Mouse (Mus musculus): ENCODE measurements around the gene Plcl1.
"Not testable (repeated sequence)": the region's sequence is repeated elsewhere in the genome, so short reads cannot be mapped to it uniquely, and the experiment has no call there.

The Plcl1 gene

GRCm38 (mm10) chr1:55438617-55439016, 32.9 kb downstream of the Plcl1 start:
- no peak for DNase-seq (ENCODE audit: low spot score in 2 of 2)

GRCm38 (mm10) chr1:55445043-55445688, 39.4 kb downstream of the Plcl1 start:
- no peak for DNase-seq (ENCODE audit: low spot score in 2 of 2)

- peak in 1 of 2 experiments; percentile 6 for DNase-seq (ENCODE audit: low spot score in 2 of 2)
Observed at GRCm38 (mm10) chr1:55445689-55446044, 39.9 kb downstream of the Plcl1 start.

GRCm38 (mm10) chr1:55446273-55446672, 40.6 kb downstream of the Plcl1 start:
- DNase-seq (ENCODE audit: low spot score in 2 of 2): no peak

- no peak for DNase-seq (ENCODE audit: low spot score in 2 of 2)
Observed at GRCm38 (mm10) chr1:55446876-55447275, 41.2 kb downstream of the Plcl1 start.

GRCm38 (mm10) chr1:55447661-55448060, 41.9 kb downstream of the Plcl1 start:
- no peak for DNase-seq (ENCODE audit: low spot score in 2 of 2)

GRCm38 (mm10) chr1:55448104-55448503, 42.4 kb downstream of the Plcl1 start:
- no peak for DNase-seq (ENCODE audit: low spot score in 2 of 2)

- DNase-seq (ENCODE audit: low spot score in 2 of 2): no peak
Observed at GRCm38 (mm10) chr1:55449779-55450178, 44.1 kb downstream of the Plcl1 start.

GRCm38 (mm10) chr1:55454119-55454518, 48.4 kb downstream of the Plcl1 start:
- no peak for DNase-seq (ENCODE audit: low spot score in 2 of 2)

- DNase-seq (ENCODE audit: low spot score in 2 of 2): no peak
Observed at GRCm38 (mm10) chr1:55462301-55462700, 56.6 kb downstream of the Plcl1 start.

GRCm38 (mm10) chr1:55473756-55474155, 68.0 kb downstream of the Plcl1 start:
- no peak for DNase-seq (ENCODE audit: low spot score in 2 of 2)

GRCm38 (mm10) chr1:55474976-55475375, 69.3 kb downstream of the Plcl1 start:
- no peak for DNase-seq (ENCODE audit: low spot score in 2 of 2)

- not testable (repeated sequence) for DNase-seq (ENCODE audit: low spot score in 2 of 2)
Observed at GRCm38 (mm10) chr1:55487371-55487770, 81.7 kb downstream of the Plcl1 start.

- DNase-seq (ENCODE audit: low spot score in 2 of 2): no peak
Observed at GRCm38 (mm10) chr1:55488261-55488660, 82.5 kb downstream of the Plcl1 start.

GRCm38 (mm10) chr1:55489355-55489754, 83.6 kb downstream of the Plcl1 start:
- no peak for DNase-seq (ENCODE audit: low spot score in 2 of 2)

GRCm38 (mm10) chr1:55499872-55500271, 94.2 kb downstream of the Plcl1 start:
- DNase-seq (ENCODE audit: low spot score in 2 of 2): no peak

GRCm38 (mm10) chr1:55500981-55501682, 95.4 kb downstream of the Plcl1 start:
- no peak for DNase-seq (ENCODE audit: low spot score in 2 of 2)

GRCm38 (mm10) chr1:55505811-55506210, 100.1 kb downstream of the Plcl1 start:
- DNase-seq (ENCODE audit: low spot score in 2 of 2): no peak

- no peak for DNase-seq (ENCODE audit: low spot score in 2 of 2)
Observed at GRCm38 (mm10) chr1:55507061-55507460, 101.3 kb downstream of the Plcl1 start.

GRCm38 (mm10) chr1:55509587-55509986, 103.9 kb downstream of the Plcl1 start:
- DNase-seq (ENCODE audit: low spot score in 2 of 2): no peak

GRCm38 (mm10) chr1:55512165-55512564, 106.4 kb downstream of the Plcl1 start:
- DNase-seq (ENCODE audit: low spot score in 2 of 2): no peak

GRCm38 (mm10) chr1:55512799-55513198, 107.1 kb downstream of the Plcl1 start:
- peak in 1 of 2 experiments; percentile 34 for DNase-seq (ENCODE audit: low spot score in 2 of 2)

GRCm38 (mm10) chr1:55517182-55517581, 111.5 kb downstream of the Plcl1 start:
- DNase-seq (ENCODE audit: low spot score in 2 of 2): no peak

Measured in heart, adult 9 months (tissue).